Mouse (Mus musculus) forebrain, embryonic 16.5 days (tissue): ENCODE results near the gene Cers5. TPM values are rescaled to one million over a fixed set of nuclear protein-coding genes. Genes with fewer than 3 reads are reported as not detected.

Source experiments
- ATAC-seq: fragments of 200-750 bp; cut with Nextera tagmentation; 2 replicates; pipeline ENCODE4 v1.8.0; 2017; ENCODE audit warnings: mild to moderate bottlenecking, moderate library complexity
- H3K27ac ChIP-seq: fragments of 300-500 bp; sonication (generic); 2 replicates; pipeline ENCODE4 v1.5.1; 2014; ENCODE audit warnings: low read length, control low read depth
- H3K27me3 ChIP-seq: fragments of 300-500 bp; sonication (generic); replicated peaks from 2 replicates; pipeline ENCODE4 v1.6.1; 2014; ENCODE audit warnings: low read length; ENCODE audit not compliant: control insufficient read depth, insufficient read depth
- H3K36me3 ChIP-seq: fragments of 300-500 bp; sonication (generic); 2 replicates; pipeline ENCODE4 v1.6.1; 2014; ENCODE audit not compliant: control insufficient read depth, insufficient read depth
- H3K4me1 ChIP-seq: fragments of 300-500 bp; sonication (generic); replicated peaks from 2 replicates; pipeline ENCODE4 v1.6.1; 2014; ENCODE audit warnings: low read length; ENCODE audit not compliant: control insufficient read depth, insufficient read depth
- H3K4me2 ChIP-seq: fragments of 300-500 bp; sonication (generic); 2 replicates; pipeline ENCODE4 v1.6.1; 2014; ENCODE audit warnings: mild to moderate bottlenecking, low read length, control low read depth
- H3K4me3 ChIP-seq: fragments of 300-500 bp; sonication (generic); replicated peaks from 2 replicates; pipeline ENCODE4 v1.5.1; 2014; ENCODE audit warnings: mild to moderate bottlenecking, low read length, control low read depth
- H3K9ac ChIP-seq: fragments of 300-500 bp; sonication (generic); replicated peaks from 2 replicates; pipeline ENCODE4 v1.6.1; 2014; ENCODE audit warnings: low read depth, low read length, control low read depth
- H3K9me3 ChIP-seq: fragments of 300-500 bp; sonication (generic); 2 replicates; pipeline ENCODE4 v1.6.1; 2016; ENCODE audit warnings: low read length; ENCODE audit not compliant: control insufficient read depth
- whole genome bisulfite sequencing: fragments of 180-500 bp; shearing (Covaris S2); extraction: QIAGEN DNeasy Blood & Tissue Kit; methylation state at CpG from one replicate; pipeline ENCODE4 v1.1.7; 2014; 5-methylcytosine and 5-hydroxymethylcytosine counted together
- polyA plus RNA-seq: library from polyadenylated mRNA; unstranded; fragments of >200 nt; fragmentation: Nextera tagmentation; extraction: Ambion mirVana; gene quantifications from 2 replicates; pipeline ENCODE4 v1.2.1, GENCODE M21; 2015

The Cers5 gene
- polyA plus RNA-seq, 1 experiment from 2014 or later: 77.9 TPM

DNA sequence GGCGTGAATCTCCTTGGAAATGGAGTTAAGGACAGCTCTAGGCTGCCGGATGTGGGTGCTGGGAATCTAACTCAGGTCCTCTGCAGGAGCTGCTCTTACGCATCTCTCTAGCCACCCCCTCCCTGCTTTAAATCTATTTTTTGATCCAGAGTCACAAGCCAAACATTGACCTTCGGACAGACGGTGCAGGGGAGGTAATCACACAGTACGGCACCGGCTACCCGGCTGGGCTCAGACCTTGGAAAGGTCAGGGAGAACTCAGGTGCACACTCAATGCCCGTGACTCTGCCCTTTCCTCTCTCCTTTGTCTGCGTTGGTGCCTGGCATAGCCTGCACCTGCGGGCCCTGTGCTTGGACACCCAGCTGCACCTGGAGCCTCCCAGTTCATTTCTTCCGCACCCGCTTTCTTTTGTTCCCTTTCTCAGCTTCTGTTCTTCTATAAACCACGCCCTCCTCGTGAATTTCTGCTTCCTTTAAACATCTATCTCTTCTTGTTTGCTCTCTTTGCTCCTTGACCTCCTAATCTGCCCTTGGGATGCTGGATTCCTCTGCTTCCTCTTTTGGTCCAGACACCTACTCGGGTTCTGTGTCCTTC lies 19.6 kb upstream of the Cers5 start:
- Histone ChIP-seq H3K27me3 (no peaks in the 10 kb centered on the region), H3K4me2 (no peak overlapping the region), H3K9me3 (no peaks in the 10 kb centered on the region), H3K27ac (no peak overlapping the region), H3K9ac (no peak overlapping the region), H3K36me3 (no peaks in the 10 kb centered on the region; the same call in 1 of the 2 replicates), H3K4me3 (no peak overlapping the region), H3K4me1 (peaks cover 7% of the 10 kb centered on the region)
- ATAC-seq: no peak
- WGBS: 95% methylated on average over 16 of the region's 16 CpGs

DNA sequence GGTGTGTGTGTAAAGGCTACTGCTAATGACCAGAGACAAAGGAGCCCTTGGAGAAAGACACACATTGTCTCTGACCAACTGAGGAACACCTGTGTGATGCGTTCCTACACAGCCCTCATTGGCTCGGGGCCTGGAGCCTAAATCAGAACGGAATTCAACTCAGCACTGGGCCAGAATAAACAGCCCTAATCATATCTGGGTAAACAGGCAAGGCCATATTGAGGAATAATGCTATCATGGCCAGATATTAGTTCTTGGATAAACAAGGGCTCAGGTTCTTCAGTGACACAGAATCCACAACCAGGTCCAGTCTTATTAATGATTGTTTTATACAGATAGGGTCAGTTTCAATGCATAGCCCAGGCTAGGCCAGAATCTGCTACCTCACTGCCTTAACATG lies 18.3 kb upstream of the Cers5 start:
- Histone ChIP-seq H3K36me3 (no peaks in the 10 kb centered on the region; the same call in 1 of the 2 replicates), H3K4me2 (no peak overlapping the region), H3K4me1 (peaks cover 9% of the 10 kb centered on the region), H3K27ac (no peak overlapping the region), H3K27me3 (no peaks in the 10 kb centered on the region), H3K9ac (no peak overlapping the region), H3K9me3 (no peaks in the 10 kb centered on the region), H3K4me3 (no peak overlapping the region)
- ATAC-seq: no peak
- WGBS: 76% methylated on average over 3 of the region's 3 CpGs

- Histone ChIP-seq H3K27ac (no peak overlapping the region), H3K4me3 (no peak overlapping the region), H3K9me3 (no peaks in the 10 kb centered on the region), H3K4me1 (peaks cover 9% of the 10 kb centered on the region), H3K4me2 (no peak overlapping the region), H3K27me3 (no peaks in the 10 kb centered on the region), H3K9ac (no peak overlapping the region), H3K36me3 (no peaks in the 10 kb centered on the region; the same call in 1 of the 2 replicates)
- WGBS: 94% methylated on average over 6 of the region's 6 CpGs
- ATAC-seq: no peak
Measured at GRCm38 (mm10) chr15:99790464-99790863, 17.8 kb upstream of the Cers5 start.

DNA sequence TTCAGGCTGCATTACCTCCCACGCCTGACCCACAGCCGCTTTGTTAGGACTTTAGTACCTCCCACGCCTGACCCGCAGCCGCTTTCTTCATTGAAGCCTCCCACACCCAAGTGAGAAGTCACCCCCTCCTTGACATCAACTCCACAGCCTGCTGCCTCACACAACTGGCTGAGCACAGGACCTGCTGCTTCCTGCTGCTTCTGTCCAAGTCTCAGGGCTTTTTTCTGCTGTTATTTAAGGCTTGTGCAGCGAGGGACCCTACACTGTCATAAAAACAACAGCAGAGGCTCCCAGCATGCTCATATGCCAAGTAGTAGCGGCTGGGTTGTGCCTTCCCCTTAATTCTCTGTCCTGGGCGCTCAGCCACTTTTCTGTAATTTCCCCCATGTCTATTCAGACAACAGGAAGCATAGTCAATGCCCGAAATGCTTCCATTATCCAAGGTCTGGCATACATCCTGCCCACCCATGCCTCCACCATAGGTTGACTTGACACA lies 15.0 kb upstream of the Cers5 start:
- Histone ChIP-seq H3K4me2 (no peak overlapping the region), H3K4me1 (peaks cover 9% of the 10 kb centered on the region), H3K36me3 (0 out of 2 replicates have a peak, but pooled peaks cover 3% of the 10 kb centered on the region), H3K9ac (peak overlapping the region; percentile 7; the same call in 1 of the 2 replicates), H3K4me3 (no peak overlapping the region), H3K27ac (peak overlapping the region; percentile 38), H3K27me3 (no peaks in the 10 kb centered on the region), H3K9me3 (no peaks in the 10 kb centered on the region)
- peak; percentile 70 for ATAC-seq
- WGBS: 50% methylated on average over 9 of the region's 9 CpGs

GRCm38 (mm10) chr15:99778677-99779335 lies 6.1 kb upstream of the Cers5 start:
- ATAC-seq: no peak
- no peaks in the 10 kb centered on the region for H3K9me3 ChIP-seq
- no peaks in the 10 kb centered on the region for H3K27me3 ChIP-seq
- H3K9ac ChIP-seq: no peak overlapping the region
- no peak overlapping the region for H3K27ac ChIP-seq
- no peaks in the 10 kb centered on the region for H3K4me1 ChIP-seq
- 95% methylated on average over 16 of the region's 16 CpGs for WGBS
- H3K4me2 ChIP-seq: no peak overlapping the region
- H3K36me3 ChIP-seq: peaks cover 3% of the 10 kb centered on the region
- H3K4me3 ChIP-seq: no peak overlapping the region

DNA sequence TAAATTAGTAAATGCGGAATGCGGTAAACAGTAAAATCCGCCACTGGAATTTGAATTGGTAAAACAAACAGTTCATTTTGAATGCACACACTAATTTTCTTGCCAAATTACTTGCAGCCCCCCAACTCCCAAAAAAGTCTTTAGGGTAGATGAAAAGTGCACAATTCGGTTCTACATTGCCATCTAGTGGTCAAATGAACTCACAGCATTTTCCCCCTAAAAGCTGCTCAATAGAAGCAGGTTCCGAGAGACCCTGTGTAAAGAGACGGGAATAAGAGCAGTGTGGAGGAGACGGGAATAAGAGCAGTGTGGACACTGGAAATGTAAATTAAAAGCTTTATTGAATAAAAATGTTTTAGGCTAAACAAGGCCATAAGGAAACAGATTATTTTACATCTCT lies 5.5 kb upstream of the Cers5 start:
- no peak; the same call in 1 of the 2 replicates for ATAC-seq
- Histone ChIP-seq H3K36me3 (peaks cover 1% of the 10 kb centered on the region), H3K4me3 (no peak overlapping the region), H3K4me2 (no peak overlapping the region), H3K4me1 (no peaks in the 10 kb centered on the region), H3K27me3 (no peaks in the 10 kb centered on the region), H3K9ac (no peak overlapping the region), H3K27ac (no peak overlapping the region), H3K9me3 (no peaks in the 10 kb centered on the region)
- 18% methylated on average over 7 of the region's 7 CpGs for WGBS

DNA sequence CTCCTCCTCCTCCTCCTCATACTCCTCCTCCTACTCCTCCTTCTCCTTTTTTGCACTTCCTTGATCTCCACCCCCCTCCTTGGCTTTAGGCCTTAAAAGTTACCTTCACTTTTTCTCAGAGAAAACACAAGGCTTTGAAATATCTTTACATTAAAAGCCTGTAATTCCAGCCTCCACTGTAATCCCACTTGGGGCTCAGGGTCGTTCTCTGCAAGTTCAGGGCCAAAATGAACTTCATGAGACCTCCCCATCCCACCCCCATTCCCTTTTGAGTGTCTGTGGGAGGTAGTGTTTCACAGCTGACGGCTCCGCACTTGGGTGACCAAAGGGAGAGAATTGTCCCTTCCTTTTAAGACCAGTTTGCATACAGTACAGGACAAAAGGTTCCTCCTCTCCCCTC lies 240 bp upstream of the Cers5 start:
- H3K4me2 ChIP-seq: no peak overlapping the region
- H3K27me3 ChIP-seq: no peaks in the 10 kb centered on the region
- H3K4me1 ChIP-seq: peaks cover 17% of the 10 kb centered on the region
- H3K36me3 ChIP-seq: no peaks in the 10 kb centered on the region
- H3K9ac ChIP-seq: no peak overlapping the region
- H3K27ac ChIP-seq: no peak overlapping the region
- ATAC-seq: no peak
- WGBS: 24% methylated on average over 3 of the region's 3 CpGs
- no peak overlapping the region for H3K4me3 ChIP-seq
- no peaks in the 10 kb centered on the region for H3K9me3 ChIP-seq

DNA sequence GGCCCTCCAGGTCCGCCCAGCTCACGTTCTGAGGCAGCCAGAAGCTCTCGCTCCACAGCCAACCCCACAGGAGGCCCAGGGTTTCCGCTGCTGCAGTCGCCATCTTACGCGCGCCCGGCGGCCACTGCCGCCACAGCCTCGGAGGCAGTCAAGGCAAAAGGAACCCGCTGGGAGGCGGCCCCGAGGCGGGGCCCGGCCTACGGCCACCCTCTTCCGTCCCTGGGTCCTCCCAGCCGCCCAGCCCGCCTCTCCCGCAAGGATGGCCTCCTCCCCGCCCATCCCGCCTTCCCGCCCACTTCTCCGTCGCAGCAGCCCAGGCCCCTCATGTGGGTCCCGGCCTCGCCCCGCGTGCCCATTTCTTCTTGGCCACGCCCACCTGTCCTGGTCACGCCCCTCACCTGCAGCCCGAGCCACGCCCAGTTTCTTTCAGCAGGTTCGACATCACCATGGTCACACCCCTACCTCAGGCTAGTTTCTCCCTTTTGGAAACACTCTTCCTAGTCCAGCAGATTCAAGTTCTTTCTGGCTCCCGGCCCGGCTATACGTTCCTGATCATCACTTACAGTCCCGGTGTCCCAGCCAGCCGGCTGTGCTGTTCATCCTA lies 306 bp downstream of the Cers5 start:
- Histone ChIP-seq H3K27me3 (no peaks in the 10 kb centered on the region), H3K9ac (peak overlapping the region; percentile 92), H3K4me3 (peak overlapping the region; percentile 76), H3K4me1 (peaks cover 17% of the 10 kb centered on the region), H3K9me3 (no peaks in the 10 kb centered on the region), H3K36me3 (no peaks in the 10 kb centered on the region), H3K4me2 (peak overlapping the region; percentile 91), H3K27ac (peak overlapping the region; percentile 91)
- peak; percentile 95 for ATAC-seq
- WGBS: under 1% methylated on average over 41 of the region's 41 CpGs

DNA sequence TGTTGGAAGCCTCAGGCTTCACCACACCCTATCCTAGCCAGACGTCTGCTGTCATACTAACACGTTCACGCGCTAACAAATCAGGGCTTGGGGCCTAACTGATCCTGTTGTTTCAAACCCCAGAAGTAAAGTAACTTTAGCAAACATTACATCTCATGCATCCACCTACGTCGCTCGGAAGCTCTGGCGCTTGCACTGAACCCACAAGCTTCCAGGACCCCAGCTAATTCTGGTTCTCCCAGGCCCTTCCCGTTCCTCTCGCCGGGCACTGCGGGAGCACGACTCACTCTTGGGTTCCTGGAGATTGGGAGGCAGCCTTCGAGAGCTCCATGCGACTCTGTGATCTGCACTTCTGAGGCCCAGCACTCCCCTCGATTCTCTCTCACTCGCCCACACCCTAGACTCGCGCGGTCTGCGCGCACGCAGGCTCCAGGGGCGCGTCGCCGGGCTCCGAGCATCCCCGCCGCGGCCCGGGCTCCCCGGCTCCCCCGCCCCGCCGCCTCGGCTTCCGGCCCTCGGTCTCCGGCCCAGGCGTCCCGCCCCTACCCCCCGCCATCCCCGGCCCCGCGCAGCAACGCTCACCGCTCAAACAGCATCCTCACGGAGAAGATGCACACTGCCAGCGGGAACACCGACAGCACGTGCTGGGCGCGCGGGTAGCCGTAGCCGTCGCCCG lies 946 bp downstream of the Cers5 start:
- peak; percentile 75 for ATAC-seq
- Histone ChIP-seq H3K27ac (peak overlapping the region; percentile 91), H3K9me3 (no peaks in the 10 kb centered on the region), H3K4me1 (peaks cover 17% of the 10 kb centered on the region), H3K4me2 (peak overlapping the region; percentile 91), H3K9ac (peak overlapping the region; percentile 92), H3K27me3 (no peaks in the 10 kb centered on the region), H3K36me3 (no peaks in the 10 kb centered on the region), H3K4me3 (peak overlapping the region; percentile 76)
- WGBS: under 1% methylated on average over 59 of the region's 59 CpGs
